Mouse (Mus musculus): ENCODE results near the gene Pacsin2.

DNA sequence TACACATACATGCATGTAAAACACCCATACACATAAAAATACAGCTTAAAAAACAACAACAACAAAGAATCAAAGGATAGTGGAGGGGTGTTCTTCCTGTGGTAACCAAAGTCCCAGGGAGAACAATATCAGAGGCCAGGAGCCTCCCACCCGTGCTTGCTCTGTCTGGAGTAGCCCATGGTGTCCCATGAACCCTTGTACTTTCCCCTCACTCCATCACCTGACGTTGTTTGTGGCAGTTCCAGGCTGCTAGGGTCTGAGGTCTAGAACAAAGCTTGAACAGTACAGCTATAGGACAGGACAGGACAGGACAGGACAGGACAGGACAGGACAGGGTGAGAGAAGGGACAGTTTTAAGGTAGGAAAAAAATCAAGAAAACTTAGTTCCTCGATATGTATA lies 13.7 kb upstream of the Pacsin2 start:
- TF ChIP-seq CTCF (IDR thresholded peaks at IDR 0.05; ENCODE audit: control insufficient read depth, insufficient read depth, insufficient replicate concordance, low read depth, low read length) (no peak), POLR2A (IDR thresholded peaks at IDR 0.05; ENCODE audit: control insufficient read depth, low read depth, low read length) (no peak)
